Mouse (Mus musculus): ENCODE measurements around the gene Acsl6.

DNA sequence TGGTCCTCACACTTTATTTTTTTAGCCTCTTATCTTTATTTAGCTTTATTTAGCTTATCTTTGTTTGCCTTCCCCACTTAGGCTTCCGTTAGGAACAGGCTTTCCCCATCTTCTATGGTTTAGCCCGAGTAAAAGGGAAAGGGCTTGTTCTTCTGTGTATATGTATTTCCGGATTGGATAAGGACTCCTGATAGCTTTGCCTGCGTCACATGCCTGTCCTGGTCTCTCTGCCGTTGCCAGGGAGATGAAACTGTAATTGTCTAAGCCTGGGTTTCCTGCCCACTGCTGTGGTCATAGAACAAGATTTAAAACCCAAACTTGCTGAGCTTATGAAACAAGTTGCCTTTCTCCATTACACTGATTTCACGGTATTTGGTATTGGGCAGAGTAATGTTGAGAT is 109.4 kb downstream of the Acsl6 start:
- TF ChIP-seq CTCF (IDR thresholded peaks at IDR 0.05; ENCODE audit: low read depth, low read length) (no peak), POLR2A (IDR thresholded peaks at IDR 0.05; ENCODE audit: borderline replicate concordance, low read depth, low read length) (no peak)

All from bone marrow macrophage, adult 2 months (primary cell).